Mouse (Mus musculus) brain, embryonic 14.5 days (tissue): Measurements from ENCODE around the gene Ift88.

ENCODE experiments used
- CTCF ChIP-seq: fragments of 200-500 bp; IDR thresholded peaks from 2 replicates; pipeline ENCODE4 v1.5.1; 2012; ENCODE audit warnings: inconsistent platforms, mild to moderate bottlenecking, moderate library complexity, borderline replicate concordance; ENCODE audit not compliant: insufficient read depth, insufficient read length; ENCODE audit errors: extremely low read depth
- POLR2A ChIP-seq: fragments of 200-500 bp; IDR thresholded peaks from 2 replicates; pipeline ENCODE4 v1.6.1; 2012; ENCODE audit warnings: mild to moderate bottlenecking, inconsistent platforms, borderline replicate concordance; ENCODE audit not compliant: poor library complexity, insufficient read depth, insufficient read length, severe bottlenecking; ENCODE audit errors: extremely low read depth

GRCm38 (mm10) chr14:57534961-57535360 lies 111.1 kb downstream of the Ift88 start:
- no peak for TF ChIP-seq POLR2A
- no peak for TF ChIP-seq CTCF
